Mouse (Mus musculus) intestine, postnatal 0 days (tissue): ENCODE data around the gene Mag. TPM values are rescaled to one million over a fixed set of nuclear protein-coding genes. Genes with fewer than 3 reads are reported as not detected.

Source experiments
- ATAC-seq: fragments of 200-750 bp; cut with Nextera tagmentation; 2 replicates; pipeline ENCODE4 v1.8.0; 2017; ENCODE audit warnings: mild to moderate bottlenecking, moderate TSS enrichment, moderate library complexity
- H3K27ac ChIP-seq: fragments of 300-500 bp; sonication (generic); 2 replicates; pipeline ENCODE4 v1.5.1; 2014; ENCODE audit warnings: mild to moderate bottlenecking, low read depth, low read length, moderate library complexity
- H3K27me3 ChIP-seq: fragments of 300-500 bp; sonication (generic); replicated peaks from 2 replicates; pipeline ENCODE4 v1.6.1; 2014; ENCODE audit warnings: low read length, mixed read lengths; ENCODE audit not compliant: control insufficient read depth, insufficient read depth
- H3K36me3 ChIP-seq: fragments of 300-500 bp; sonication (generic); 2 replicates; pipeline ENCODE4 v1.6.1; 2014; ENCODE audit warnings: mild to moderate bottlenecking, moderate library complexity; ENCODE audit not compliant: control insufficient read depth, insufficient read depth
- H3K4me1 ChIP-seq: fragments of 300-500 bp; sonication (generic); replicated peaks from 2 replicates; pipeline ENCODE4 v1.6.1; 2014; ENCODE audit warnings: antibody characterized with exemption, low read length, mixed read lengths; ENCODE audit not compliant: control insufficient read depth, insufficient read depth
- H3K4me2 ChIP-seq: fragments of 300-500 bp; sonication (generic); replicated peaks from 2 replicates; pipeline ENCODE4 v1.6.1; 2014; ENCODE audit warnings: low read depth, mild to moderate bottlenecking, moderate library complexity
- H3K4me3 ChIP-seq: fragments of 300-500 bp; sonication (generic); 2 replicates; pipeline ENCODE4 v1.5.1; 2014; ENCODE audit warnings: low read depth, low read length
- H3K9ac ChIP-seq: fragments of 300-500 bp; sonication (generic); 2 replicates; pipeline ENCODE4 v1.6.1; 2014; ENCODE audit warnings: mild to moderate bottlenecking, low read depth, low read length
- H3K9me3 ChIP-seq: fragments of 300-500 bp; sonication (generic); 2 replicates; pipeline ENCODE4 v1.6.1; 2016; ENCODE audit warnings: mixed run types; ENCODE audit not compliant: control insufficient read depth
- CTCF ChIP-seq: sonication (generic); IDR thresholded peaks from 2 replicates; pipeline ENCODE4 v1.5.1; 2016; ENCODE audit warnings: low read depth, mild to moderate bottlenecking, control low read depth, antibody characterized with exemption, moderate library complexity
- WGBS: fragments of 180-500 bp; shearing (Covaris S2); extraction: QIAGEN DNeasy Blood & Tissue Kit; methylation state at CpG from one replicate; pipeline ENCODE4 v1.1.7; 2014; 5-methylcytosine and 5-hydroxymethylcytosine counted together
- polyA plus RNA-seq: library from polyadenylated mRNA; unstranded; fragments of >200 nt; fragmentation: Nextera tagmentation; extraction: Ambion mirVana; gene quantifications from 2 replicates; pipeline ENCODE4 v1.2.1, GENCODE M21; 2015

Mag gene
- 0.18 and 0.31 TPM in 2 replicates for polyA plus RNA-seq

- Histone ChIP-seq H3K4me3 (no peak within 1 kb of the TSS), H3K4me2 (no peak within 1 kb of the TSS), H3K27ac (no peak within 1 kb of the TSS), H3K27me3 (no peaks in the 10 kb centered on the region), H3K36me3 (no peaks in the 10 kb centered on the region), H3K9ac (no peak within 1 kb of the TSS), H3K4me1 (no peaks in the 10 kb centered on the region), H3K9me3 (no peaks in the 10 kb centered on the region)
- ATAC-seq, result no peak
- 71% methylated on average over 8 of the region's 8 CpGs for WGBS
- no peak for TF ChIP-seq CTCF
Measured at GRCm38 (mm10) chr7:30914732-30915131, at the start of gene Mag. TSS of gene Mag (minus strand) at chr7:30914873.

- TF ChIP-seq CTCF, result no peak
- Histone ChIP-seq H3K27me3 (no peaks in the 10 kb centered on the region), H3K27ac (no peak overlapping the region), H3K9ac (no peak overlapping the region), H3K4me1 (0 out of 2 replicates have a peak, but pooled peaks cover 5% of the 10 kb centered on the region), H3K36me3 (peaks cover 25% of the 10 kb centered on the region), H3K4me2 (no peak overlapping the region), H3K9me3 (no peaks in the 10 kb centered on the region), H3K4me3 (no peak overlapping the region)
- 83% methylated on average over 7 of the region's 7 CpGs for WGBS
- ATAC-seq, result no peak
Measured at GRCm38 (mm10) chr7:30964366-30964765, 49.7 kb upstream of the Mag start.

GRCm38 (mm10) chr7:30962862-30963261 lies 48.2 kb upstream of the Mag start:
- Histone ChIP-seq H3K4me1 (peaks cover 4% of the 10 kb centered on the region; the same call in 1 of the 2 replicates), H3K9me3 (no peaks in the 10 kb centered on the region), H3K4me3 (no peak overlapping the region), H3K27ac (no peak overlapping the region), H3K9ac (no peak overlapping the region), H3K27me3 (no peaks in the 10 kb centered on the region), H3K4me2 (no peak overlapping the region), H3K36me3 (peaks cover 33% of the 10 kb centered on the region)
- ATAC-seq, result no peak
- WGBS, result 93% methylated on average over 5 of the region's 5 CpGs
- TF ChIP-seq CTCF, result no peak

GRCm38 (mm10) chr7:30959786-30960349 lies 45.2 kb upstream of the Mag start:
- H3K4me2 ChIP-seq, result no peak overlapping the region
- H3K9me3 ChIP-seq, result no peaks in the 10 kb centered on the region
- WGBS, result 81% methylated on average over 6 of the region's 6 CpGs
- no peaks in the 10 kb centered on the region for H3K27me3 ChIP-seq
- H3K36me3 ChIP-seq, result peaks cover 33% of the 10 kb centered on the region
- no peak overlapping the region; the same call in 1 of the 2 replicates for H3K27ac ChIP-seq
- no peak overlapping the region for H3K9ac ChIP-seq
- peaks cover 4% of the 10 kb centered on the region; the same call in 1 of the 2 replicates for H3K4me1 ChIP-seq
- no peak overlapping the region for H3K4me3 ChIP-seq
- TF ChIP-seq CTCF, result no peak
- no peak for ATAC-seq

- no peak for TF ChIP-seq CTCF
- Histone ChIP-seq H3K27me3 (no peaks in the 10 kb centered on the region), H3K4me2 (no peak overlapping the region), H3K4me1 (peaks cover 4% of the 10 kb centered on the region; the same call in 1 of the 2 replicates), H3K9me3 (no peaks in the 10 kb centered on the region), H3K4me3 (no peak overlapping the region), H3K36me3 (peaks cover 39% of the 10 kb centered on the region), H3K9ac (no peak overlapping the region), H3K27ac (no peak overlapping the region)
- ATAC-seq, result no peak
- WGBS, result 93% methylated on average over 9 of the region's 9 CpGs
Measured at GRCm38 (mm10) chr7:30958866-30959487, 44.3 kb upstream of the Mag start.

GRCm38 (mm10) chr7:30958109-30958865 lies 43.6 kb upstream of the Mag start:
- Histone ChIP-seq H3K4me2 (peak overlapping the region; percentile 92), H3K4me3 (peak overlapping the region; percentile 92), H3K9me3 (no peaks in the 10 kb centered on the region), H3K36me3 (peaks cover 46% of the 10 kb centered on the region), H3K9ac (peak overlapping the region; percentile 100), H3K27ac (0 out of 2 replicates have a peak overlapping the region, but pooled peaks have one; percentile 7), H3K27me3 (no peaks in the 10 kb centered on the region), H3K4me1 (peaks cover 4% of the 10 kb centered on the region; the same call in 1 of the 2 replicates)
- TF ChIP-seq CTCF, result no peak
- ATAC-seq, result no peak
- WGBS, result 64% methylated on average over 28 of the region's 28 CpGs
